Mouse (Mus musculus): ENCODE results near the gene Oosp1. TPM values are rescaled to one million over a fixed set of nuclear protein-coding genes. Genes with fewer than 3 reads are reported as not detected.

Oosp1 gene
- not detected in 2 replicates for polyA plus RNA-seq (2015; fragmentation: Nextera tagmentation; extraction: Ambion mirVana)

DNA sequence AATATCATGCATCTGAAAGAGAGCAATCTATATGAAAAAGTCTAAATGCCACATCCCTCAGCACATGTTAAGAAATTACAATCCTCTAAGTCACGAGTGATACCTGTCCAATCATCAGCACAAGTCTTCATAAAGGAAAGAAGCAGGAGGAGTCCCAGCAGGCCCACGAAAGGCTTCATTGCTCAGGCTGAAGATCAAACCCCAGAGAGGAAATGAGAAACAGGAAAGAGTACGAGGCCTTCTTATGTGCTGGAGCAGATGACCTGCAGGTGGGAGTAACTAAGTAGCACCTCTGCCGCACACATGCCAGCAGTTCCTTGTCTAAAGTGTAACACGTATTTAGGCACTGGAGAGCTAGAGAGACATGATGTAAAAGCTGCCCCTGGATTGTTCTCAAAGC lies at the start of gene Oosp1:
Oosp1 (minus strand) TSS at position 312 of the 400 bp plus-strand sequence.
- Histone ChIP-seq H3K36me3 (no peaks in the 10 kb centered on the region), H3K4me1 (replicated peaks) (no peaks in the 10 kb centered on the region), H3K27ac (replicated peaks) (no peak within 1 kb of the TSS), H3K4me3 (no peak within 1 kb of the TSS), H3K9ac (no peak within 1 kb of the TSS), H3K4me2 (no peak within 1 kb of the TSS), H3K9me3 (no peaks in the 10 kb centered on the region), H3K27me3 (no peaks in the 10 kb centered on the region)
- ATAC-seq (ENCODE audit: low FRiP score, low read depth) = no peak
- 73% methylated on average over 5 of the region's 5 CpGs for WGBS

DNA sequence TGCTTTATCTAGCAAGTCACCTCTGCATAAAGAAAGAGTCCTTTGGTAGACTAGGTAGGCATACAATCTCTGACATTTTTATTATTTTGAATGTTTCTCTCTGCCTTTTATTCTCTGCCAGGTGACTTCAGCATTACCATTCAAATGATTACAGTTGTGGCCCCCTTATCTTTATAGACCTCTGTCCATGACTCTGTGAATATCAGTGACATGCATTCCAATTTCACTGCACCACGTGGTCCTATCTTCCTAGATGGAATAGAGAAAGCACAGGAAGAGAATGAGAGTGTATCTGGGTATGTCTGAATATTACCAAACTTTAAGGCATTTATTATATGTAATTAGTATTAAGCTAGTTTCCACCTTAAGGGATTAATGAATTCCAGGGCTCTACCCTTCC lies 45.5 kb upstream of the Oosp1 start:
- H3K9ac ChIP-seq = no peak overlapping the region
- no peak for ATAC-seq (ENCODE audit: low FRiP score, low read depth)
- no peak overlapping the region for H3K4me3 ChIP-seq
- H3K27me3 ChIP-seq = no peaks in the 10 kb centered on the region
- no peaks in the 10 kb centered on the region for H3K9me3 ChIP-seq
- no peaks in the 10 kb centered on the region for H3K4me1 ChIP-seq (replicated peaks)
- no peaks in the 10 kb centered on the region for H3K36me3 ChIP-seq
- no peak overlapping the region for H3K27ac ChIP-seq (replicated peaks)
- no peak overlapping the region for H3K4me2 ChIP-seq
- 73% methylated on average over 1 of the region's 1 CpGs for WGBS

DNA sequence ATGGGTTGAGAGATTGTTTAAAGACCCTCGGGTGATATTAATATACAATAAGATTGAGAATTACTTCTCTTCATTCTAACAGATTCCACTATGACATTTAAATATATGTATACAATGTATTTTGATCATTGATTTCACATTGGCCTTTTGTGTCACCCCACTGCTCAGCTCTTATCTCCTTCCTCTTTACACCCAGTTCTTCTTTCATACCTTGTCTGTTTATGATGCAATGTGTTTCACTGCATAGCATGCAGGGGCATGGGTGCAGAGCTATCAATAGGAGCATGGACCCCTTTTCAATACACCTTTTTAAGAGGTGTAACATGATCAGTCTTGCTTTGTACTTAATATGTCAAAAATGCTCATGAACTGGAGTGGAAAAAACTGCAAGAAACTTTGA lies 39.3 kb upstream of the Oosp1 start:
- ATAC-seq (ENCODE audit: low FRiP score, low read depth) = no peak
- H3K36me3 ChIP-seq = no peaks in the 10 kb centered on the region
- 91% methylated on average over 1 of the region's 1 CpGs for WGBS
- no peak overlapping the region for H3K9ac ChIP-seq
- H3K4me3 ChIP-seq = no peak overlapping the region
- H3K9me3 ChIP-seq = no peaks in the 10 kb centered on the region
- H3K27me3 ChIP-seq = no peaks in the 10 kb centered on the region
- no peak overlapping the region for H3K4me2 ChIP-seq
- no peaks in the 10 kb centered on the region for H3K4me1 ChIP-seq (replicated peaks)
- H3K27ac ChIP-seq (replicated peaks) = no peak overlapping the region

DNA sequence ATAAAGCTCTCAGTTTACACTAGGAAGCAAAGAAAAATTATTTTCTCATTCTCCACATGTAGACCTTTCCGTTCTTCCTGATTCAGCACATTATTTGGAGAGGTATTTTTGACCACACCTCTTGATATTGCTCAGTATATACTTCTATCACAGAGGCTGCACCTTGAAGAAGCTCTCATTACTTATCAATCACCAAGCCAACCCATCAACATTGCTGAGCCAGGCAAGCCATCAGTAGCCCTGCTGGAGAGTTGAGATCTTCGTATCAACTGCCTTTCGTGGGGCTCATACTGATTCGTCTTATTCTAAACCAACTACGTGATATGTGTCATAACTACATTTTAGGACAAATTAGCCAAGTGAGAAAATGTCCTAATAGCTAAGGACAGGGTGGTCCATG lies 36.4 kb upstream of the Oosp1 start:
- 92% methylated on average over 5 of the region's 5 CpGs for WGBS
- H3K27me3 ChIP-seq = no peaks in the 10 kb centered on the region

DNA sequence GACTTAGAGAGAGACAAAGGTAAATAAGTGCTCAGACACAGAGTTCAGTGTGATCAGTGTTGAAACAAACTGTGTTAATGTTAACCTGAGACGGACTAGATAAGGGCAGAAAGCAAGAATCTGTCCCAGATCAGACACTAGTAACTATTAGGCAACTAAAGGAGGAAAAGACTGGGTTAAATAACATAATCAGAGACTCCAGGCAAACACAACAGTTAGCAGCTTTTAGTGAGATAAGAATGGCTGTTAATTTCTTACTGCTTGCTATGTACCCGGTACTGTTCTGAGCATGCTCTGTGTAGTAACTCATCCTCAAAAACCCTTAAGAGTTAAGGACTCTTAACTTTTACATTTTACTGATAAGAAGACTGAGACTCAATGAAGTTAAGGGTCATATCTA lies 35.0 kb upstream of the Oosp1 start:
- Histone ChIP-seq H3K27me3 (no peaks in the 10 kb centered on the region), H3K4me3 (no peak overlapping the region), H3K9ac (no peak overlapping the region), H3K4me1 (replicated peaks) (no peaks in the 10 kb centered on the region), H3K27ac (replicated peaks) (no peak overlapping the region), H3K36me3 (no peaks in the 10 kb centered on the region), H3K4me2 (no peak overlapping the region), H3K9me3 (no peaks in the 10 kb centered on the region)
- 95% methylated on average over 2 of the region's 2 CpGs for WGBS
- no peak for ATAC-seq (ENCODE audit: low FRiP score, low read depth)

More for the DNA sequence above, 36.4 kb upstream of the Oosp1 start:
- Histone ChIP-seq H3K4me1 (replicated peaks) (no peaks in the 10 kb centered on the region), H3K9ac (no peak overlapping the region), H3K4me3 (no peak overlapping the region), H3K36me3 (no peaks in the 10 kb centered on the region), H3K9me3 (no peaks in the 10 kb centered on the region), H3K4me2 (no peak overlapping the region), H3K27ac (replicated peaks) (no peak overlapping the region)
- ATAC-seq (ENCODE audit: low FRiP score, low read depth) = no peak

DNA sequence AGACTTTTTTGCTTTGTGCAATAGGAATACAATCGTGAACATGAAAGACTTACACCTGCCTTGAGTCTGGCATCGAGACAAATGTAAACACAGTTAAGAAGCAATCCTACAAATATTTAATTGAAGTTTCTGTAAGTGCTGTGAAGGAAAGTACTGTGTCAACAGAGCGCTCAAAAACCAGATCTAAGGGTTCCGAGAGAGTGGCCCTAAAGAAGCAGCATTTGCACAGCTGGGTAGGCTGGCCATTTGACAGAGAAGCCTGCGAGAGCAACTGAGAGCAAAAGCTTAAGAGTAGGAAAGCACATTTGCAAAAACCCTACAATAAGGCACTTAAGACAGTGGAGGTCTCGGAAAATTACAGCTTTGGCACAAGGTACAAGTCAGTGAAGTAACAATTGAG lies 33.3 kb upstream of the Oosp1 start:
- no peaks in the 10 kb centered on the region for H3K36me3 ChIP-seq
- H3K27ac ChIP-seq (replicated peaks) = no peak overlapping the region
- H3K27me3 ChIP-seq = no peaks in the 10 kb centered on the region
- H3K4me1 ChIP-seq (replicated peaks) = no peaks in the 10 kb centered on the region
- ATAC-seq (ENCODE audit: low FRiP score, low read depth) = no peak
- no peak overlapping the region for H3K9ac ChIP-seq
- 88% methylated on average over 6 of the region's 6 CpGs for WGBS
- H3K4me2 ChIP-seq = no peak overlapping the region
- H3K4me3 ChIP-seq = no peak overlapping the region
- no peaks in the 10 kb centered on the region for H3K9me3 ChIP-seq

DNA sequence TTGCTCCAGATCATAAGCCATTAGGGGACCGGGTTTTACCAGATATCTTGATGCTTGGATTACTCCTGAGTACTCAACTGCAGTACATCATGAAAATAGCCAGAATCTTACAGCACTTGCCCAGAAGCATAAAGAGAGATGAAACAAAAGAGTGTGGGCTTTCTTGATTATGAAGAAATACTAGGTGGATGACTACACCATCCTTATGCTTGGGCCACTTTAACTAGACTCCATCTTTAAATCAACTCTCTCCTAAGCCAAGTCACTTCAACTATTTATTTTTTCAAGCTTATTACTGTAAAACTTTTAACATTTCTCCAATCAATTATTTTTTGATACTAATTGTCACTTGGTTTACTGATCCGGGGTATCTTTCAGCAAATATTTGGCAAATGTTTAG lies 32.9 kb upstream of the Oosp1 start:
- Histone ChIP-seq H3K36me3 (no peaks in the 10 kb centered on the region), H3K27ac (replicated peaks) (no peak overlapping the region), H3K9me3 (no peaks in the 10 kb centered on the region), H3K4me3 (no peak overlapping the region), H3K4me1 (replicated peaks) (no peaks in the 10 kb centered on the region), H3K9ac (no peak overlapping the region), H3K27me3 (no peaks in the 10 kb centered on the region), H3K4me2 (no peak overlapping the region)
- WGBS = 91% methylated on average over 2 of the region's 2 CpGs
- no peak for ATAC-seq (ENCODE audit: low FRiP score, low read depth)

DNA sequence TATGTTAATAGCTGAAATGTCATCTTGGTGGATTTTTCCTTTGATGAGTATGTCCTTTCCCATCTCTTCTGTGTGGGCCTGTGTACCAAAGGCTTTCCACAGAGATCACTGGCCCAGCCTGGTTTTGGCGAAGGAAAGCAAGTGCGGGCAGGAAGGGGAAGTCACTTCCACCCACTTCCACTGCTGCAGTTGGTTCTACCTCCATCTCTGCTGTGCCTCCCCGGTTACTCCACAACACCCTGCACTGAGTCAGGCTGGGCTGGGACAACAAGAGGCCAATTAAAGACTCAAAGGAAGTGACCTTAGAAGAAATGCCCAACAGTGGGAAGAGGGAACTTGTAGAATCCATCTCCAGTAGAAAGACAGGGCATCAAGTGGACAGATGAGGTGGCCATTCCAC lies 29.1 kb upstream of the Oosp1 start:
- Histone ChIP-seq H3K36me3 (no peaks in the 10 kb centered on the region), H3K4me2 (no peak overlapping the region), H3K4me3 (no peak overlapping the region), H3K9ac (no peak overlapping the region), H3K9me3 (no peaks in the 10 kb centered on the region), H3K27me3 (no peaks in the 10 kb centered on the region), H3K4me1 (replicated peaks) (no peaks in the 10 kb centered on the region), H3K27ac (replicated peaks) (no peak overlapping the region)
- no peak for ATAC-seq (ENCODE audit: low FRiP score, low read depth)
- 94% methylated on average over 3 of the region's 3 CpGs for WGBS

DNA sequence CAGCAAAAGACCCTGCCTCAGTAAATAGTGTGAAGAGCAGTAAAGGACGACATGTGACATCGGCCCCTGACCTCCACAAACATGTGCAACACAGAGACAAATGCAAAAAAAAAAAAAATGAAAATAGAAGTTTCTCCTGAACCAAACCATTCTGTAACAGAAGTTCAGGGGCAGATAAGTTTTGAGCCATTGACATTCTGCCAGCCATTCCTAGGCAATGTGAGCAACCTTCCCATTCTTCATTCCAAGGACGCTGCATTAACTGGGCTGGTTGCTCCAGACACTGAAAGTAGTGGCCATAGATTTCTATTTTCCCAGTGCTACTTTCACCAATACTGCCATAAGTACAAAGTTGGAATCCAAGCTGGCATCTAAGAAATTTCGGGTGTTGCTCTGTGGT lies 21.5 kb upstream of the Oosp1 start:
- Histone ChIP-seq H3K4me1 (replicated peaks) (no peaks in the 10 kb centered on the region), H3K9ac (no peak overlapping the region), H3K36me3 (no peaks in the 10 kb centered on the region), H3K27ac (replicated peaks) (no peak overlapping the region), H3K4me3 (no peak overlapping the region), H3K27me3 (no peaks in the 10 kb centered on the region), H3K4me2 (no peak overlapping the region), H3K9me3 (no peaks in the 10 kb centered on the region)
- WGBS = 86% methylated on average over 4 of the region's 4 CpGs
- no peak for ATAC-seq (ENCODE audit: low FRiP score, low read depth)

DNA sequence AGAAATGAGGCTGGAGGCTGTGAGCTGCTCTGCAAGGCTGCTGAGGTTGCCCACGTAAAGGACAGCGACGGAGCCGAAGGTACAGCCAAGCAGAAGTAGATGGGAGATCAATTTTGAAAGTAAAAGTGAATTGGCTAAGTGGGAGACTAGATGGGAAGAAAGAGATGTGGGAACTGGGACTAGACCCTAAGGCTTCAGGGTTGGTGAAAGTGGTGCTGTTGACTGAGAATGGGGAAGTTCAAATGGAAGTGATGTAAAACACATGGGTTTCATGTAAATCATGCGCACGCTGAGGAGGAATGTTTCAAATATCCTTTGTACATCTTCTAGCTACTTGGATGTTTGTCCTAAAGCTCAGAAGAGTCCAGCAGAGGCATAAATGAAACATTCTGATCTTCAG lies 7.4 kb upstream of the Oosp1 start:
- Histone ChIP-seq H3K4me1 (replicated peaks) (no peaks in the 10 kb centered on the region), H3K4me3 (no peak overlapping the region), H3K36me3 (no peaks in the 10 kb centered on the region), H3K9ac (no peak overlapping the region), H3K27ac (replicated peaks) (no peak overlapping the region), H3K9me3 (no peaks in the 10 kb centered on the region), H3K27me3 (no peaks in the 10 kb centered on the region), H3K4me2 (no peak overlapping the region)
- WGBS = 93% methylated on average over 6 of the region's 6 CpGs
- no peak for ATAC-seq (ENCODE audit: low FRiP score, low read depth)

DNA sequence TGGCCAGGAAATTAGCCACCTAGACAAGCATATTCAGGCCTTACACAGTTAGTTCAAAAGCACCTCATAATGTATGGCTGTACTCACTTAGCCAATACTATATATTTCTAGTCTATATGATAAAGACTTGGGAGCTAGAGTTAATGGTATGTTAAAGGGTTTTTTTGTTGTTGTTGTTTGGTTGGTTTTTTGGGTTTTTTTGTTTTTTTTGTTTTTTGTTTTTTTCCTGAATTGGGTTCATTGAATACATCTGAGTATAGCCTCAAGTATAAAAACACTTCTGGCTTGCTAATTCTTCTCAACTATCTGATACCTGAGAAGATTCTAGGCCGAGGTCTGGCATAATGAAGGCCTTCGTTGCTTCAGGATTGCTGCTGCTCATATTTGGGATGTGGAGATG lies 5.8 kb upstream of the Oosp1 start, which contains the start of gene Oosp3:
Oosp3 (plus strand) TSS at position 301 of the 400 bp plus-strand sequence.
- Histone ChIP-seq H3K9me3 (no peaks in the 10 kb centered on the region), H3K4me2 (no peak within 1 kb of the TSS), H3K36me3 (no peaks in the 10 kb centered on the region), H3K27ac (replicated peaks) (no peak within 1 kb of the TSS), H3K4me1 (replicated peaks) (no peaks in the 10 kb centered on the region), H3K27me3 (no peaks in the 10 kb centered on the region), H3K4me3 (no peak within 1 kb of the TSS), H3K9ac (no peak within 1 kb of the TSS)
- no peak for ATAC-seq (ENCODE audit: low FRiP score, low read depth)
- WGBS = 85% methylated on average over 2 of the region's 2 CpGs

DNA sequence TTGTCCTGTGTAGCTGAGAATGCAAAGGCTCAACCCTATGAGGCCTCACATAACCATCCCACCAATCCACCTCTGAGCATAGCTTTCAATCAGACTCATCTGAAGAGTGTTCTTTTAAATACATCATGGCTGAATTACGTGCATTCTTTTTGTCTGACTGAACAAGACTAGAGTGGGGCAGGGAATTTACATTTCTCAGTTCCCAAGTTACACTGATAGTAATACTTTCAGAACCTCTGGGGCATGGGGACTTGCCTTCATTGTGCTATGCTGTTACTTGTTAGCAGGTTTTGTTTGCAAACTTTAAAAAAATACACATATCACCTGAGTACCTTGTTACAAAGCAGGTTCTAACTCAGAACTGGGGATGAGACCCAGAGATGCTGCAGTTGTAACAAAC lies 504 bp upstream of the Oosp1 start:
- Histone ChIP-seq H3K27ac (replicated peaks) (no peak overlapping the region), H3K4me3 (no peak overlapping the region), H3K4me2 (no peak overlapping the region), H3K36me3 (no peaks in the 10 kb centered on the region), H3K27me3 (no peaks in the 10 kb centered on the region), H3K4me1 (replicated peaks) (no peaks in the 10 kb centered on the region), H3K9me3 (no peaks in the 10 kb centered on the region), H3K9ac (no peak overlapping the region)
- ATAC-seq (ENCODE audit: low FRiP score, low read depth) = no peak
- WGBS = 57% methylated on average over 1 of the region's 1 CpGs

DNA sequence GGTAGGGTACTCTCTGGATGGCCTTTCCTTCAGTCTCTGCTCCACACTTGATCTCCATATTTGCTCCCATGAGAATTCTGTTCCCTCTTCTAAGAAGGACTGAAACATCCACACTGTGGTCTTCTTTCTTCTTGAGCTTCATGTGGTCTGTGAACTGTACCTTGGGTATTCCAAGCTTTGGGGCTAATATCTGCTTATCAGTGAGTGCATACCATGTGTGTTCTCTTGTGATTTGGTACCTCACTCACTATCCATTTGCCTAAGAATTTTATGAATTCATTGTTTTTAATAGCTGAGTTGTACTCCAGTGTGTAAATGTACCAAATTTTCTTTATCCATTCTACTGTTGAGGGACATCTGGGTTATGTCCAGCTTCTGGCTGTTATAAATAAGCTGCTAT lies 29.4 kb downstream of the Oosp1 start:
- Histone ChIP-seq H3K4me3 (no peak overlapping the region), H3K4me1 (replicated peaks) (no peaks in the 10 kb centered on the region), H3K9me3 (no peaks in the 10 kb centered on the region), H3K27me3 (no peaks in the 10 kb centered on the region), H3K36me3 (no peaks in the 10 kb centered on the region), H3K9ac (no peak overlapping the region), H3K4me2 (no peak overlapping the region), H3K27ac (replicated peaks) (no peak overlapping the region)
- ATAC-seq (ENCODE audit: low FRiP score, low read depth) = no peak
